Mouse (Mus musculus) brain, embryonic 14.5 days (tissue): ENCODE results near the gene Dapk1.

ENCODE experiments used
- CTCF ChIP-seq: fragments of 200-500 bp; IDR thresholded peaks from 2 replicates; pipeline ENCODE4 v1.5.1; 2012; ENCODE audit warnings: inconsistent platforms, mild to moderate bottlenecking, moderate library complexity, borderline replicate concordance; ENCODE audit not compliant: insufficient read depth, insufficient read length; ENCODE audit errors: extremely low read depth
- POLR2A ChIP-seq: fragments of 200-500 bp; IDR thresholded peaks from 2 replicates; pipeline ENCODE4 v1.6.1; 2012; ENCODE audit warnings: mild to moderate bottlenecking, inconsistent platforms, borderline replicate concordance; ENCODE audit not compliant: poor library complexity, insufficient read depth, insufficient read length, severe bottlenecking; ENCODE audit errors: extremely low read depth

- TF ChIP-seq POLR2A = no peak
- TF ChIP-seq CTCF = no peak
Measured at GRCm38 (mm10) chr13:60553326-60553725, 48.4 kb upstream of the Dapk1 start.
